Mouse (Mus musculus) c-Kit-positive CD71-negative TER-119-negative erythroid progenitor cells, embryonic 14.5 days (primary cell): Measurements from ENCODE around the gene Krt86.

Experiments
- DNase-seq: peaks from one replicate; pipeline ENCODE4 v3.0.0-alpha.2; 2013; ENCODE audit warnings: low read depth

Gene Krt86

GRCm38 (mm10) chr15:101472952-101473528 is at the start of gene Krt86:
Gene Krt86 (plus strand): TSS chr15:101473478.
- DNase-seq: peak; percentile 58

- no peak for DNase-seq
Observed at GRCm38 (mm10) chr15:101424914-101425313, 48.4 kb upstream of the Krt86 start.

DNA sequence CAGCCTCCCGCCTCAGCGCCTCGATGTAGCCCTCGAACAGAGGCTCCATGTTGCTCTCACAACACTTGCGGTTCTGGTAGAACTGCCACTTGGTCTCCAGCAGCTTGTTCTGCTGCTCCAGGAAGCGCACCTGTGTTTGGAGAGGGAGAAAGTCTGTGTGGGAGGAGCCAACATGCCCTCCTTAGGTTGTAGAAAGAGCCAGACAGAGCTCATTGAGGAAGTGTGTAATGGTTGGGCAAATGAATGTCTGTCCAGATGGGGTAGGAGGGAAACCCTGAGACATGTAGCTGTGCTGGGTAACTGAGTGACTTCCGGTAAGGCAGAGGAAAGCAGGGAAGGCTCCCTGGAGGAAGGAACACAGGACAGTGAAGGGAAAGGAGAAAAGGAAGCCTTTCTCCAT is 36.7 kb upstream of the Krt86 start:
- DNase-seq: no peak

- DNase-seq: no peak
Observed at GRCm38 (mm10) chr15:101438555-101438954, 34.7 kb upstream of the Krt86 start, which contains the start of gene Krt87. Gene Krt87 (minus strand): TSS chr15:101438804.

- no peak for DNase-seq
Observed at GRCm38 (mm10) chr15:101440837-101441236, 32.4 kb upstream of the Krt86 start.

DNA sequence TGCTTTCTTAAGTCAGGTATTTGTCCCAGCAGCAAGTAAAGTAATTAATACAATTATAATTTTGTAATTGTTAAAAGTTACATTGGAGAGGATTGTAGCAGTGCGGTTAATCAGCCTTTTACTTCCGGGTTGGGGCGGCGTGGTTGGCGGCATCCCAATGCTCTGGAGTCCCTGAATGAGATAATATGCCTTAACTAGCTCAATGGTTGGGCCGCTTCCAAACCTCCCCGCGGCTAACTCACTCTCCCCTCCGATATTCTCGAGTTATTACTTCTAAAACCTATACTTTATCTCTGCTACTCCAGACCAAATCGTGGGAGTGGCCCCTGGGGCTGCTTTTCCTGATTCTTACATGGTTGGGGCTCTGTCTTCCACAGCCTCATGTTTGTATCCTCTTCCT is 26.7 kb upstream of the Krt86 start:
- no peak for DNase-seq

GRCm38 (mm10) chr15:101447444-101447843 is 25.8 kb upstream of the Krt86 start, which contains the start of gene Krt88:
Gene Krt88 (plus strand): TSS chr15:101447744.
- no peak for DNase-seq

GRCm38 (mm10) chr15:101453093-101453736 is 20.1 kb upstream of the Krt86 start:
- DNase-seq: peak; percentile 66

DNA sequence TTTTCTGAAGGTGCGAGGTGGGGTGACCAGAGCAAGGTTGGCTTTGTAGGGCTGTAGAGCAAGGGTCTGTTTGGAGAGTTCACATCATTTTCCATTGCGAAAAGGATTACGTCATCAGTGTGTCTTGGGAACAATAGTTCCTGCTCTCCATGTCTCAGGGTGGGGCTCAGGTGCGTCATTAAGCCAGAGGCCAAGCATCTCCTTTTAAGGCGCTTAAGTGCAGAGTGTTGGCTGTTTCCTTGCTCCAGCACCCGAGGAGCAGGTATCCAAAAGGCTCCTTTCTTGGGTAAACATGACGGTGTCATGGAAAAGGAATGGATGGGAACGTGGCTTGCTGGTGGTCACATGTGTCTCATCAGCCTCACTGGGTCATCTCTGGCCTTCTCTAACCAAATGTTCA is 18.5 kb upstream of the Krt86 start:
- no peak for DNase-seq

GRCm38 (mm10) chr15:101455292-101455691 is 18.0 kb upstream of the Krt86 start:
- no peak for DNase-seq

DNA sequence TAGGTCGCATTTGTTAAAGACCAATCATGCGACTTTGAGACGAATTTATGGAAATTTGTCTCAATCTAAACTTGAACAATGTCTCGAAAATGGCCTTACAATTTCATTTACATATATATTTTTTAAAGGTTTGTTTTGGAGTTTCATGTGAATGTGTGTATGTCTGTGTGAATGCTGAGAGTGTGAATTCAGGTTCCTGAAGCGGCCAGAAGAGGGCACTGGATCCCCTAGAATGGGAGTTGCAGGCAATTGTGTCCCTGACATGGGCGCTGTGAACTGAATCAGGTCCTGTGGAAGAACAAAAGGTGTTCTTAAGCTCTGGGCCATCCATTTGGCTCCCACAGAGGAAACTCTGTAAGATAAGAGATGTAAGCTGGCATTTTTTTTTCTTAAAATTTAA is 17.4 kb upstream of the Krt86 start:
- no peak for DNase-seq

GRCm38 (mm10) chr15:101458361-101458930 is 14.8 kb upstream of the Krt86 start:
- no peak for DNase-seq

- no peak for DNase-seq
Observed at GRCm38 (mm10) chr15:101459283-101459682, 14.0 kb upstream of the Krt86 start.

GRCm38 (mm10) chr15:101463651-101464050 is 9.6 kb upstream of the Krt86 start, which contains the start of gene Krt81:
Gene Krt81 (minus strand): TSS chr15:101463751.
- no peak for DNase-seq

DNA sequence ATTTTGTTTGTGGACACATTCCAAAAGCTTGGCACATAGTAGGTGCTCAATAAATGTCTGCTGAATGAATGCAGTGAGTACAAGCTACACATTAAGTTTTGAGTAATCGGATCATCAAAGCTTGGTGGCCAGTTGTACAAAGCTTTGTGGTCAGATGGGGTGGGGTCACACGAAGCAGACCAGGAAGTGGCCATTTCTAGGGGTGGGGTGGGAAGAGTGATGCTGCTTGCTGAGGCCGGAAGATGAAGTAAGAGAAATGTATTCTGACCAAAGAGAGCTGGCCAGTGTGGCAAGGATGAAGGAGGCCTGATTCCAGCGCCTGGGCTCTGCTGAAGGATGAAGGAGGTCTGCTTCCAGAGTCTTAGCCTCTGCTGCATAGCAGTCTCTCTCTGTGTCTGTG is 4.2 kb upstream of the Krt86 start:
- DNase-seq: no peak

- peak; percentile 38 for DNase-seq
Observed at GRCm38 (mm10) chr15:101479007-101479665, 5.9 kb downstream of the Krt86 start.

DNA sequence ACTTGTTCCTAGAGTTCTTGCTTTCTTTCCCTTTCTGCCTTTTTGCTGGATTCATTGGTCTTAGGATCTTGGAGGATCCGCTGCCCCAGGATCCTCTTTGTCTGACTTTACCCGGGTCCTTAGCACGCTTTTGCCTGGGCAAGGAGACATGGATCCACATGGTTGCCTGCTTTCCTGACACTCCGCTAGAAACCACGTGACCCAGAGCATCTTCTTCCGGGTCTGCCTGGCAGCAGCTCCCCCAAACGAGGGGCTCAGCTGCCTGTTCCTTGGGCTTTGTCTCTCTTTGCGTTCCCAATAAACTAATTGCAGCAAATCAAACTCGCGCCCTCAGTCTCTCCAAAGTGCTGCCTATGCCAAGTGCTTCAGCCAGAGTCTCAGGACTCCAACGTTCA is 6.4 kb downstream of the Krt86 start:
- DNase-seq: no peak

GRCm38 (mm10) chr15:101482056-101482455 is 8.8 kb downstream of the Krt86 start:
- no peak for DNase-seq

- DNase-seq: no peak
Observed at GRCm38 (mm10) chr15:101483646-101484045, 10.4 kb downstream of the Krt86 start.

DNA sequence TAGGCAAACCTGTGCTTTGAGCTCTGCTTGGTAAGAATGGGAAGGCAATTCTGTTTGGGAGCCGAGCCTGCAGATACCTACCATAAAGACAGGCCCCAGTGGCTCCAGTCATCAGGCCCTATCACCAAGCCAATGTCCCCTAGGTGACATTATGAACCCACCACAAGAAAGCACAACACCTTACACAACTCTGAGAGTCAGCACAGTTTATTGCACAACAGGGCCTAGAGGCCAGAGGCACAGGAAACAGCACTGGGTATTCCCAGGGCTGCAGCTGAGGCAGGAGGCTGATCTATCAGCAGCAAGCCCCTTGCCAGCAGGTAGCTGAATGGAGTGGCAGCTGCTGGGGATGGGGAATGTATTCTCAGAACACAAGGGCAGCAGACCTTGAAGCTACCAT is 11.7 kb downstream of the Krt86 start:
- no peak for DNase-seq

- no peak for DNase-seq
Observed at GRCm38 (mm10) chr15:101485911-101486635, 12.8 kb downstream of the Krt86 start.

DNA sequence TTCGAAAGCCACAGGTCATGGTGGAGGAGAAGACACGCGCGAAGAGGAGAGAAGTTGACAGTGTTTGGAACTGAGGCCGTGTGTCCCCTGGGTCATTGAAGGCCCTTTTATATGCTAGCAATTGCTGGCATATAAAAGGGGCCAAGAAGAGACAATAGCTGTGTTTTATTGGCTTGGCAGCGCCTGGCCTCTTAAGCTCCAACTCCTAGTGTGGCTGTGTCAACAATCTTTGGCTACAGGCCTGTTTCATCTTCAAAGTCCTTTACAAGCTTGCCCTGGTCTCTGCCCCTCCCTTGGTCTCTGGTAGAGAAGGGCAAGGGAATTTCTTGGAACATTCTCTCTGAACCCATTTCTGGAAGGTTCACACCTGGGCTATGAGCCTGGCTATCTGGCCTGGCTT is 18.2 kb downstream of the Krt86 start, which contains the start of gene Krt83:
Gene Krt83 (minus strand): TSS at position 82 of the 400 bp plus-strand sequence.
- no peak for DNase-seq
